Mouse (Mus musculus) megakaryocyte, embryonic 14.5 days (primary cell): ENCODE measurements at regions not wholly inside any gene's neighbourhood (a gene's known extent, or its start where the extent isn't known, plus 50 kb on each side); places are given as distances from the start of the nearest gene placed in this dataset.

ENCODE experiments used
- FLI1 ChIP-seq: IDR thresholded peaks from 2 replicates; pipeline ENCODE4 v1.6.1; 2012; ENCODE audit warnings: low read length, inconsistent platforms, mixed read lengths
- GATA1 ChIP-seq: IDR thresholded peaks from 3 replicates; pipeline ENCODE4 v1.6.1; 2012; ENCODE audit warnings: mixed read lengths, low read length, inconsistent platforms, borderline replicate concordance

DNA sequence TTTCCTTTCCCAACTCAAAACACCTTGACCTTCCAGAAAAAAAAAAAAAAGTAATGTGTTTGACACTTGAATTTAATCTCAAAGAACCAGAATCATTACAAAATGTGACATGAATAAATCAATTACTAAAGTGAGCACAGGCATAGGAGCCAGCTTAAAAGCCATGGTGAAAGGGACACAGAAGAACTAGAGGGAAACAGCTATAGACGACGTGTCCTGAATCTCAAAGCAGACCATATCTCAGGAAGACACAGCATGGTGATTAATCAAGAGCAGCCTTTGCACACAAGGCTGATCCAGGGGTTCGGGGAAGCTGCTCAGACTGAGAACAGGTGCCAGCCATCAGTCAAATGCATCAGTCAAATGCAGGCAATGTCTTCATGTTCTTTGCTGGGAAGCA, 74.7 kb upstream of the Qrfpr start:
- no peak for TF ChIP-seq FLI1
- no peak for TF ChIP-seq GATA1
